In genomic region chr1:75844529-75844928, GRCm38 (mm10) we compare ENCODE assay signal across 18 mouse cellular contexts.
A peak's percentile ranks its signal among the peaks of the same experiment; 100 is the strongest.
DNase-seq lines count a peak whose midpoint lies in the region; ATAC-seq lines count a peak whose summit lies in the region.
"Had no signal": no experiment of that assay in that cellular context is flagged by ENCODE, and none has a peak within 500 bp of the region (broad histone marks: within the 10 kb centered on the region; RNA-seq: fewer than 3 reads in every experiment).

No protein-coding gene starts in this region.

- no peaks in the 10 kb centered on the region for H3K27me3 ChIP-seq in forebrain, embryonic 12.5 days
- H3K27me3 ChIP-seq in forebrain, embryonic 16.5 days (replicated peaks; ENCODE audit: control insufficient read depth, insufficient read depth, low read length): no peaks in the 10 kb centered on the region
- H3K27me3 ChIP-seq in midbrain, embryonic 11.5 days (ENCODE audit: control insufficient read depth, insufficient read depth, low read length): peaks cover 9% of the 10 kb centered on the region
- peaks cover 70% of the 10 kb centered on the region for H3K27me3 ChIP-seq in midbrain, embryonic 10.5 days (ENCODE audit: low read depth, poor library complexity, severe bottlenecking)
- 0 out of 2 replicates have a peak, but pooled peaks cover 3% of the 10 kb centered on the region for H3K27me3 ChIP-seq in embryonic facial prominence, embryonic 10.5 days (replicated peaks; ENCODE audit: low read depth, poor library complexity, severe bottlenecking)
- H3K27me3 ChIP-seq in limb, embryonic 11.5 days (ENCODE audit: control insufficient read depth, insufficient read depth, low read length): no peaks in the 10 kb centered on the region
- H3K27me3 ChIP-seq: liver, embryonic 15.5 days had no signal

- 72% methylated on average over 4 of the region's 4 CpGs for WGBS in forebrain, embryonic 12.5 days
- WGBS in forebrain, embryonic 16.5 days: 57% methylated on average over 4 of the region's 4 CpGs
- WGBS in midbrain, embryonic 11.5 days: 74% methylated on average over 4 of the region's 4 CpGs
- WGBS in midbrain, embryonic 10.5 days: 79% methylated on average over 4 of the region's 4 CpGs
- WGBS in embryonic facial prominence, embryonic 10.5 days: 76% methylated on average over 4 of the region's 4 CpGs
- 38% methylated on average over 4 of the region's 4 CpGs for WGBS in limb, embryonic 11.5 days

- ATAC-seq in forebrain, embryonic 12.5 days (ENCODE audit: low FRiP score): no peak
- ATAC-seq in forebrain, embryonic 16.5 days: no peak
- no peak for ATAC-seq in midbrain, embryonic 11.5 days (ENCODE audit: low FRiP score)
- ATAC-seq in limb, embryonic 11.5 days (ENCODE audit: insufficient number of reproducible peaks, low FRiP score, low TSS enrichment, low read depth): peak; percentile 41; the same call in 1 of the 2 replicates

- H3K27ac ChIP-seq in forebrain, embryonic 12.5 days: 0 out of 2 replicates have a peak overlapping the region, but pooled peaks have one; percentile 15
- no peak overlapping the region for H3K27ac ChIP-seq in forebrain, embryonic 16.5 days (ENCODE audit: low read length)
- H3K27ac ChIP-seq in midbrain, embryonic 11.5 days (ENCODE audit: low read depth, low read length): no peak overlapping the region
- H3K27ac ChIP-seq in midbrain, embryonic 10.5 days (replicated peaks): no peak overlapping the region
- H3K27ac ChIP-seq in embryonic facial prominence, embryonic 10.5 days (replicated peaks): peak overlapping the region; percentile 55
- no peak overlapping the region for H3K27ac ChIP-seq in limb, embryonic 11.5 days (replicated peaks; ENCODE audit: low read depth, low read length)
- H3K27ac ChIP-seq: heart, adult 2 months; liver, embryonic 15.5 days had no signal

- H3K4me2 ChIP-seq in forebrain, embryonic 12.5 days: no peak overlapping the region
- H3K4me2 ChIP-seq in forebrain, embryonic 16.5 days (ENCODE audit: low read length): no peak overlapping the region
- no peak overlapping the region for H3K4me2 ChIP-seq in midbrain, embryonic 11.5 days
- no peak overlapping the region for H3K4me2 ChIP-seq in limb, embryonic 11.5 days (ENCODE audit: low read depth, severe bottlenecking)
- H3K4me2 ChIP-seq: liver, embryonic 15.5 days had no signal

- no peak overlapping the region for H3K9ac ChIP-seq in forebrain, embryonic 12.5 days
- no peak overlapping the region for H3K9ac ChIP-seq in forebrain, embryonic 16.5 days (replicated peaks; ENCODE audit: low read depth, low read length)
- H3K9ac ChIP-seq in midbrain, embryonic 11.5 days (ENCODE audit: low read length): no peak overlapping the region
- no peak overlapping the region for H3K9ac ChIP-seq in limb, embryonic 11.5 days (ENCODE audit: low read length)
- H3K9ac ChIP-seq: liver, embryonic 15.5 days had no signal

- no peaks in the 10 kb centered on the region for H3K9me3 ChIP-seq in forebrain, embryonic 12.5 days
- no peaks in the 10 kb centered on the region for H3K9me3 ChIP-seq in forebrain, embryonic 16.5 days (ENCODE audit: control insufficient read depth, low read length)
- no peaks in the 10 kb centered on the region for H3K9me3 ChIP-seq in midbrain, embryonic 11.5 days (ENCODE audit: control insufficient read depth, low read length)
- H3K9me3 ChIP-seq in midbrain, embryonic 10.5 days (replicated peaks): no peaks in the 10 kb centered on the region
- H3K9me3 ChIP-seq in embryonic facial prominence, embryonic 10.5 days: no peaks in the 10 kb centered on the region
- H3K9me3 ChIP-seq in limb, embryonic 11.5 days (ENCODE audit: control insufficient read depth, low read length): no peaks in the 10 kb centered on the region

- H3K36me3 ChIP-seq in forebrain, embryonic 12.5 days (replicated peaks): no peaks in the 10 kb centered on the region
- H3K36me3 ChIP-seq in forebrain, embryonic 16.5 days (ENCODE audit: control insufficient read depth, insufficient read depth): no peaks in the 10 kb centered on the region
- no peaks in the 10 kb centered on the region for H3K36me3 ChIP-seq in midbrain, embryonic 11.5 days (ENCODE audit: control insufficient read depth, insufficient read depth, low read length)
- H3K36me3 ChIP-seq in midbrain, embryonic 10.5 days: no peaks in the 10 kb centered on the region
- H3K36me3 ChIP-seq in embryonic facial prominence, embryonic 10.5 days (replicated peaks): no peaks in the 10 kb centered on the region
- no peaks in the 10 kb centered on the region for H3K36me3 ChIP-seq in limb, embryonic 11.5 days (ENCODE audit: control insufficient read depth, insufficient read depth, low read length)
- H3K36me3 ChIP-seq: liver, embryonic 15.5 days had no signal

- peak; percentile 77 for DNase-seq in midbrain, embryonic 11.5 days (ENCODE audit: low spot score, missing footprints)
- no peak for DNase-seq in midbrain, embryonic 10.5 days (ENCODE audit: low spot score)
- no peak for DNase-seq in embryonic facial prominence, embryonic 10.5 days (ENCODE audit: low spot score)
- no peak for DNase-seq in limb, embryonic 11.5 days (ENCODE audit: low spot score)
- no peak for DNase-seq in layer of hippocampus, adult 9-11 months
- no peak for DNase-seq in MN1 (ENCODE audit: low spot score)
- DNase-seq: adrenal gland, postnatal 10 days; cerebellum, adult 18-20 months; heart, adult 2 months; kidney, adult 8-10 months; kidney, postnatal 25 days; lung, postnatal 14 days; right cerebral cortex, postnatal 25 days; thymus, postnatal 14 days had no signal

- H3K4me1 ChIP-seq in forebrain, embryonic 12.5 days: peaks cover 26% of the 10 kb centered on the region
- H3K4me1 ChIP-seq in forebrain, embryonic 16.5 days (replicated peaks; ENCODE audit: control insufficient read depth, insufficient read depth, low read length): peaks cover 16% of the 10 kb centered on the region
- H3K4me1 ChIP-seq in midbrain, embryonic 11.5 days (ENCODE audit: control insufficient read depth, insufficient read depth, low read length): peaks cover 8% of the 10 kb centered on the region; the same call in 1 of the 2 replicates
- peaks cover 26% of the 10 kb centered on the region for H3K4me1 ChIP-seq in midbrain, embryonic 10.5 days
- H3K4me1 ChIP-seq in embryonic facial prominence, embryonic 10.5 days: peaks cover 40% of the 10 kb centered on the region
- peaks cover 28% of the 10 kb centered on the region for H3K4me1 ChIP-seq in limb, embryonic 11.5 days (ENCODE audit: control insufficient read depth, insufficient read depth, low read length)
- H3K4me1 ChIP-seq: liver, embryonic 15.5 days had no signal

- no peak overlapping the region for H3K4me3 ChIP-seq in forebrain, embryonic 12.5 days (replicated peaks)
- H3K4me3 ChIP-seq in forebrain, embryonic 16.5 days (replicated peaks; ENCODE audit: low read length): no peak overlapping the region
- no peak overlapping the region for H3K4me3 ChIP-seq in midbrain, embryonic 11.5 days (ENCODE audit: low read depth, low read length)
- no peak overlapping the region for H3K4me3 ChIP-seq in midbrain, embryonic 10.5 days
- H3K4me3 ChIP-seq in embryonic facial prominence, embryonic 10.5 days: no peak overlapping the region
- H3K4me3 ChIP-seq in limb, embryonic 11.5 days (ENCODE audit: low read depth, low read length): no peak overlapping the region
- H3K4me3 ChIP-seq: heart, adult 2 months; liver, embryonic 15.5 days; myocyte had no signal

Comparison
In these comparisons a context has a peak if more than half of its experiments do, and no peak if none do; other contexts are left out.
1. H3K27ac ChIP-seq: peak in forebrain, embryonic 12.5 days (single experiment) and embryonic facial prominence, embryonic 10.5 days (single experiment); none in forebrain, embryonic 16.5 days (single experiment), midbrain, embryonic 11.5 days (single experiment), midbrain, embryonic 10.5 days (single experiment) and limb, embryonic 11.5 days (single experiment).